20 mouse cellular contexts compared by ENCODE assay signal in genomic region chr2:28145702-28146101, GRCm38 (mm10).
"Had no signal": no experiment of that assay in that cellular context is flagged by ENCODE, and none has a peak within 500 bp of the region (broad histone marks: within the 10 kb centered on the region; RNA-seq: fewer than 3 reads in every experiment).

No protein-coding gene starts in this region.

- H3K4me2 ChIP-seq: limb, embryonic 13.5 days; liver, embryonic 12.5 days; liver, embryonic 15.5 days; lung, embryonic 15.5 days; midbrain, embryonic 12.5 days; midbrain, embryonic 15.5 days; neural tube, embryonic 13.5 days; stomach, embryonic 15.5 days had no signal

- H3K27ac ChIP-seq: layer of hippocampus, adult 2 months; limb, embryonic 10.5 days; limb, embryonic 13.5 days; liver, embryonic 12.5 days; liver, embryonic 15.5 days; lung, embryonic 15.5 days; midbrain, embryonic 12.5 days; midbrain, embryonic 15.5 days; neural tube, embryonic 13.5 days; stomach, embryonic 15.5 days had no signal

- H3K27me3 ChIP-seq: limb, embryonic 13.5 days; lung, embryonic 15.5 days; midbrain, embryonic 12.5 days; midbrain, embryonic 15.5 days; neural tube, embryonic 13.5 days; stomach, embryonic 15.5 days had no signal

- H3K9ac ChIP-seq: limb, embryonic 13.5 days; liver, embryonic 12.5 days; liver, embryonic 15.5 days; lung, embryonic 15.5 days; midbrain, embryonic 12.5 days; midbrain, embryonic 15.5 days; neural tube, embryonic 13.5 days; stomach, embryonic 15.5 days had no signal

- DNase-seq: kidney, adult 18-20 months; kidney, adult 9 months; kidney, postnatal 14 days; layer of hippocampus, adult 9-11 months; liver; lung, adult 18-20 months; lung, postnatal 10 days; lung, postnatal 36 days; thymus, adult 18-20 months; thymus, postnatal 36 days had no signal

- H3K9me3 ChIP-seq: limb, embryonic 10.5 days; limb, embryonic 13.5 days; liver, embryonic 12.5 days; liver, embryonic 15.5 days; lung, embryonic 15.5 days; midbrain, embryonic 12.5 days; midbrain, embryonic 15.5 days; stomach, embryonic 15.5 days had no signal

- H3K4me3 ChIP-seq: layer of hippocampus, adult 2 months; limb, embryonic 10.5 days; limb, embryonic 13.5 days; liver, embryonic 12.5 days; liver, embryonic 15.5 days; lung, embryonic 15.5 days; midbrain, embryonic 12.5 days; midbrain, embryonic 15.5 days; neural tube, embryonic 13.5 days; stomach, embryonic 15.5 days had no signal

- H3K36me3 ChIP-seq: limb, embryonic 10.5 days; limb, embryonic 13.5 days; liver, embryonic 12.5 days; liver, embryonic 15.5 days; lung, embryonic 15.5 days; midbrain, embryonic 12.5 days; midbrain, embryonic 15.5 days; neural tube, embryonic 13.5 days; stomach, embryonic 15.5 days had no signal

- ATAC-seq: liver, embryonic 12.5 days; midbrain, embryonic 15.5 days had no signal
